Mouse (Mus musculus) G1E (cell line): ENCODE data around the gene Gng12.

Experiments used
- CTCF ChIP-seq: IDR thresholded peaks from 2 replicates; pipeline ENCODE4 v1.5.1; 2012; ENCODE audit warnings: low read depth, low read length, inconsistent platforms, mixed read lengths
- POLR2AphosphoS5 ChIP-seq: IDR thresholded peaks from 2 replicates; pipeline ENCODE4 v1.6.1; 2012; ENCODE audit warnings: low read depth, low read length, inconsistent platforms; ENCODE audit not compliant: insufficient replicate concordance
- TAL1 ChIP-seq: conservative IDR thresholded peaks from 2 replicates; pipeline ENCODE4 v1.6.1; 2012; ENCODE audit warnings: low read depth, low read length, inconsistent platforms, mixed read lengths

GRCm38 (mm10) chr6:66948111-66948510 lies 51.9 kb downstream of the Gng12 start:
- no peak for TF ChIP-seq CTCF
- TF ChIP-seq TAL1: no peak
- no peak for TF ChIP-seq POLR2AphosphoS5
